Comparison of ENCODE assay signal across 8 mouse cellular contexts in genomic region chrX:135797212-135797644, GRCm38 (mm10). TPM values are rescaled to one million over a fixed set of nuclear protein-coding genes. Genes with fewer than 3 reads are reported as not detected.
A peak's percentile ranks its signal among the peaks of the same experiment; 100 is the strongest.
DNase-seq lines count a peak whose midpoint lies in the region; ATAC-seq and TF ChIP-seq lines count a peak whose summit lies in the region.
"Not testable (repeated sequence)": the region's sequence is repeated elsewhere in the genome, so short reads cannot be mapped to it uniquely, and the experiment has no call there.

Gene Bhlhb9, plus strand, starts transcription at chrX:135797594.

- H3K36me3 ChIP-seq in MEL (ENCODE audit: control insufficient read depth in 1 of 2, insufficient read depth in 2 of 2, low read length in 2 of 2); forebrain, embryonic 15.5 days; liver, embryonic 15.5 days (replicated peaks): not testable (repeated sequence)
- peaks cover 17% of the 10 kb centered on the region for H3K36me3 ChIP-seq in neural tube, embryonic 12.5 days

- not testable (repeated sequence) for H3K4me3 ChIP-seq in MEL (ENCODE audit: control insufficient read depth in 1 of 2, insufficient read depth in 1 of 2, low read depth in 2 of 2, low read length in 2 of 2)
- H3K4me3 ChIP-seq in forebrain, embryonic 15.5 days: peak within 1 kb of the TSS; percentile 59
- peak within 1 kb of the TSS; percentile 47 for H3K4me3 ChIP-seq in liver, embryonic 15.5 days (replicated peaks)
- H3K4me3 ChIP-seq in neural tube, embryonic 12.5 days: peak within 1 kb of the TSS; percentile 54

- peak; percentile 38 to 51 (median 45) for TF ChIP-seq CTCF in MEL (IDR thresholded peaks at IDR 0.05 in 2 of 3, conservative IDR thresholded peaks at IDR 0.05 in 1 of 3; ENCODE audit: control insufficient read depth in 1 of 3, insufficient read depth in 1 of 3, low read depth in 2 of 3, low read length in 3 of 3, poor library complexity in 1 of 3, severe bottlenecking in 1 of 3)

- WGBS in forebrain, embryonic 15.5 days: 33% methylated on average over 4 of the region's 5 CpGs
- 9% methylated on average over 3 of the region's 5 CpGs for WGBS in liver, embryonic 15.5 days (ENCODE audit: insufficient replicate concordance)
- WGBS in neural tube, embryonic 12.5 days: 27% methylated on average over 5 of the region's 5 CpGs

- not testable (repeated sequence) for H3K9ac ChIP-seq in MEL (ENCODE audit: control insufficient read depth, low read depth, low read length, poor library complexity, severe bottlenecking); liver, embryonic 15.5 days
- peak within 1 kb of the TSS; percentile 59 for H3K9ac ChIP-seq in forebrain, embryonic 15.5 days (replicated peaks)
- H3K9ac ChIP-seq in neural tube, embryonic 12.5 days: peak within 1 kb of the TSS; percentile 63

- DNase-seq in MEL (ENCODE audit: low read depth, low spot score): peak; percentile 72
- peak; percentile 59 to 69 for DNase-seq in cerebellum, adult 18-20 months
- not testable (repeated sequence) for DNase-seq in heart, postnatal 25 days (ENCODE audit: low spot score)
- peak; percentile 60 to 71 for DNase-seq in kidney, postnatal 4 days
- peak; percentile 15 to 45 for DNase-seq in thymus, adult 18-20 months

- intact Hi-C loops in heart, postnatal 25 days (cut with DNase I): loop anchor here (5.0 kb wide), 1 partner anchor 35 kb away; no protein-coding TSS in a partner anchor

- H3K27me3 ChIP-seq in MEL (ENCODE audit: control insufficient read depth in 1 of 2, insufficient read depth in 2 of 2, low read length in 2 of 2); forebrain, embryonic 15.5 days; liver, embryonic 15.5 days; neural tube, embryonic 12.5 days (replicated peaks): not testable (repeated sequence)

- not testable (repeated sequence) for TF ChIP-seq POLR2A in MEL (IDR thresholded peaks at IDR 0.05; ENCODE audit: control insufficient read depth in 1 of 2, insufficient read depth in 1 of 2, low read depth in 1 of 2, low read length in 2 of 2, poor library complexity in 1 of 2)

- H3K4me2 ChIP-seq in forebrain, embryonic 15.5 days (replicated peaks): peak within 1 kb of the TSS; percentile 50
- peak within 1 kb of the TSS; percentile 56 for H3K4me2 ChIP-seq in liver, embryonic 15.5 days
- peak within 1 kb of the TSS; percentile 64 for H3K4me2 ChIP-seq in neural tube, embryonic 12.5 days (replicated peaks)

- not testable (repeated sequence) for H3K27ac ChIP-seq in MEL (ENCODE audit: control insufficient read depth, low read depth, low read length); liver, embryonic 15.5 days (replicated peaks); neural tube, embryonic 12.5 days
- H3K27ac ChIP-seq in forebrain, embryonic 15.5 days (replicated peaks): peak within 1 kb of the TSS; percentile 72

- peak; percentile 4; the same call in 1 of the 2 replicates for ATAC-seq in forebrain, embryonic 15.5 days (replicated peaks)
- ATAC-seq in liver, embryonic 15.5 days (ENCODE audit: insufficient read depth); neural tube, embryonic 12.5 days (ENCODE audit: low FRiP score, low read depth): not testable (repeated sequence)

- H3K9me3 ChIP-seq in MEL (replicated peaks; ENCODE audit: insufficient read depth, low read length); forebrain, embryonic 15.5 days; liver, embryonic 15.5 days (replicated peaks); neural tube, embryonic 12.5 days: not testable (repeated sequence)

- TF ChIP-seq EP300 in MEL (IDR thresholded peaks at IDR 0.05; ENCODE audit: low read depth in 1 of 2, low read length in 2 of 2): not testable (repeated sequence)

- peak; percentile 45 for TF ChIP-seq RAD21 in MEL (IDR thresholded peaks at IDR 0.05; ENCODE audit: low read depth, low read length)

- H3K4me1 ChIP-seq in MEL (ENCODE audit: control insufficient read depth in 1 of 2, insufficient read depth in 2 of 2, low read length in 2 of 2); forebrain, embryonic 15.5 days; liver, embryonic 15.5 days (replicated peaks); neural tube, embryonic 12.5 days: not testable (repeated sequence)

- not testable (repeated sequence) for H3K79me2 ChIP-seq in MEL (ENCODE audit: control insufficient read depth, insufficient read depth, low read length, poor library complexity)

TF ChIP-seq in MEL, 35 proteins besides CTCF, POLR2A, EP300 and RAD21:
- peak; percentile 43 for TF ChIP-seq SMC3 (IDR thresholded peaks at IDR 0.05; ENCODE audit: low read depth, low read length)

RNA-seq across cellular contexts. Expression of gene Bhlhb9, which starts in this region (rescaled TPM):
- not detected in 2 replicates for total RNA-seq in MEL (2012; rRNA removed)
- polyA plus RNA-seq in MEL (2012; ENCODE audit: insufficient read depth in 1 of 2, insufficient read length in 2 of 2, low read depth in 1 of 2, low replicate concordance in 2 of 2, missing spikeins in 1 of 2): under 1 TPM in 1 of 2 experiments, not detected in 1; 0.01 TPM
- 94.1 and 104 TPM in 2 replicates for polyA plus RNA-seq in forebrain, embryonic 15.5 days (2015; fragmentation: Nextera tagmentation; extraction: Ambion mirVana)
- total RNA-seq in heart, postnatal 25 days (2021): 10 to 100 TPM; 11.1 to 18.1 TPM
- 9.9 and 10.0 TPM in 2 replicates for polyA plus RNA-seq in liver, embryonic 15.5 days (2015; fragmentation: Nextera tagmentation; extraction: Ambion mirVana)
- 80.2 and 90.3 TPM in 2 replicates for polyA plus RNA-seq in neural tube, embryonic 12.5 days (2016; fragmentation: Nextera tagmentation; extraction: Ambion mirVana)

Comparison
In these comparisons a context has a peak if more than half of its experiments do, and no peak if none do; other contexts are left out.
1. RNA of gene Bhlhb9 (total RNA-seq): 11.1 to 18.1 TPM in heart, postnatal 25 days; not detected in MEL; every median in the first group is over 10 times any median in the second.
2. RNA of gene Bhlhb9 (polyA plus RNA-seq): 94.1 to 104 TPM in forebrain, embryonic 15.5 days, 80.2 to 90.3 TPM in neural tube, embryonic 12.5 days and 9.9 to 10.0 TPM in liver, embryonic 15.5 days; 0.01 TPM in MEL; every median in the first group is over 10 times any median in the second.
3. Peak in DNase-seq in MEL; RNA of the gene not detected or under 1 TPM.
4. Peak in every context shown above with its lines, with median percentiles within 50 percentile points of each other: H3K4me2 ChIP-seq.